ENCODE assay signal across 7 mouse cellular contexts in the genomic region with DNA sequence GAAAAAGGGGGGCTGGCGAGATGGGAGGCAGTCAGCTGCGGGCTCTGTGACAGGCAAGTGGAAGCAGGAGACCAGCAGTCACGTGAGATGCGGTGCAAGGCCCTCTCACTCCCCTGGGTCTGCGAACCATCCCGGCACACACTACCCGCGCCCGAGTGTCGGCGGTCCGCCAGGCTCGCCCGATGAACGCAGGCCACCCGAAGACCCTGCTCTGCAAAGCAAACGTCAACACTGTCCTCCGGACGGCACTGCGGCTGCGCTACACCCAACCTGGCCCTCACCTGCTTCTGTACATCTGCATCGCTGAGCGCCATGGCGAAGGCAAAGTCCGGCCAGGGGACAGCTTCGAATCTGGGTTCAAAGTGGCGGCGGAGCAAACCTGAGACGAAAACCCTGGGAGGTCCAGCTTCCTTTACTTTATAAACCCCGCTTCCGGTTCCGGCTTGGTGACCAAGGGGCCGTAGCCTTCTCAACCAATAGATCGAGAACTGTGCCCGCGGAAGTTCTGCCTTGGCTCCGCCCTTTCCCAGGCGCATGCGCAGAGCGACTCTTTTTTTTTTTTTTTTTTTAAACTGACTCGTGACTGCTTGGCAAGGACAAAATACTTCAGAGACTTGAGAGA. TPM values are rescaled to one million over a fixed set of nuclear protein-coding genes. Genes with fewer than 3 reads are reported as not detected.
DNase-seq lines count a peak whose midpoint lies in the region; ATAC-seq and TF ChIP-seq lines count a peak whose summit lies in the region.

A gene (minus strand): TSS at position 487 of the 622 bp plus-strand sequence.

- DNase-seq in adrenal gland, postnatal 25 days: peak; percentile 86
- DNase-seq in heart, adult 18-20 months: peak; percentile 96
- DNase-seq in kidney, adult 2 months: peak; percentile 98
- DNase-seq in spleen, adult 2 months (ENCODE audit: low read depth in 1 of 2, low spot score in 2 of 2): peak; percentile 89 to 93

- H3K4me1 ChIP-seq in embryonic facial prominence, embryonic 12.5 days: peaks cover 9% of the 10 kb centered on the region
- H3K4me1 ChIP-seq in kidney, adult 2 months (ENCODE audit: control insufficient read depth, insufficient read depth, low read length): no peaks in the 10 kb centered on the region
- H3K4me1 ChIP-seq in limb, embryonic 12.5 days (replicated peaks): peaks cover 13% of the 10 kb centered on the region
- peaks cover 24% of the 10 kb centered on the region for H3K4me1 ChIP-seq in midbrain, embryonic 15.5 days
- H3K4me1 ChIP-seq in spleen, adult 2 months (ENCODE audit: control insufficient read depth, insufficient read depth, insufficient read length): peaks cover 5% of the 10 kb centered on the region; the same call in 1 of the 2 replicates

- WGBS in embryonic facial prominence, embryonic 12.5 days: under 1% methylated on average over 39 of the region's 41 CpGs
- under 1% methylated on average over 41 of the region's 41 CpGs for WGBS in kidney, adult 2 months
- under 1% methylated on average over 41 of the region's 41 CpGs for WGBS in limb, embryonic 12.5 days
- WGBS in midbrain, embryonic 15.5 days: under 1% methylated on average over 41 of the region's 41 CpGs
- under 1% methylated on average over 41 of the region's 41 CpGs for WGBS in spleen, adult 2 months

- peak; percentile 83 for TF ChIP-seq POLR2A in kidney, adult 2 months (IDR thresholded peaks at IDR 0.05; ENCODE audit: low read depth, low read length)
- peak; percentile 81 for TF ChIP-seq POLR2A in spleen, adult 2 months (IDR thresholded peaks at IDR 0.05; ENCODE audit: low read depth, low read length)

- no peak for TF ChIP-seq CTCF in kidney, adult 2 months (conservative IDR thresholded peaks at IDR 0.05; ENCODE audit: insufficient read depth, insufficient read length, low read depth, low read length)
- TF ChIP-seq CTCF in spleen, adult 2 months (IDR thresholded peaks at IDR 0.05; ENCODE audit: extremely low read depth, insufficient read depth, insufficient read length, insufficient replicate concordance): no peak

- H3K9ac ChIP-seq in embryonic facial prominence, embryonic 12.5 days: peak within 1 kb of the TSS; percentile 87
- H3K9ac ChIP-seq in limb, embryonic 12.5 days (replicated peaks): peak within 1 kb of the TSS; percentile 82
- peak within 1 kb of the TSS; percentile 86 for H3K9ac ChIP-seq in midbrain, embryonic 15.5 days

- peak within 1 kb of the TSS; percentile 89 for H3K27ac ChIP-seq in embryonic facial prominence, embryonic 12.5 days
- peak within 1 kb of the TSS; percentile 95 for H3K27ac ChIP-seq in kidney, adult 2 months (ENCODE audit: insufficient read depth, low read depth, low read length)
- peak within 1 kb of the TSS; percentile 89 for H3K27ac ChIP-seq in limb, embryonic 12.5 days
- H3K27ac ChIP-seq in midbrain, embryonic 15.5 days: peak within 1 kb of the TSS; percentile 89
- H3K27ac ChIP-seq in spleen, adult 2 months (ENCODE audit: insufficient read depth, low read length): peak within 1 kb of the TSS; percentile 82

- H3K4me2 ChIP-seq in embryonic facial prominence, embryonic 12.5 days (replicated peaks): peak within 1 kb of the TSS; percentile 69
- peak within 1 kb of the TSS; percentile 72 for H3K4me2 ChIP-seq in limb, embryonic 12.5 days
- H3K4me2 ChIP-seq in midbrain, embryonic 15.5 days: peak within 1 kb of the TSS; percentile 66

- peaks cover 20% of the 10 kb centered on the region for H3K36me3 ChIP-seq in embryonic facial prominence, embryonic 12.5 days
- peaks cover 4% of the 10 kb centered on the region for H3K36me3 ChIP-seq in kidney, adult 2 months (ENCODE audit: control insufficient read depth, insufficient read depth, low read length)
- peaks cover 19% of the 10 kb centered on the region for H3K36me3 ChIP-seq in limb, embryonic 12.5 days
- peaks cover 18% of the 10 kb centered on the region for H3K36me3 ChIP-seq in midbrain, embryonic 15.5 days (replicated peaks)
- H3K36me3 ChIP-seq in spleen, adult 2 months (ENCODE audit: control insufficient read depth, insufficient read depth, low read length): peaks cover 16% of the 10 kb centered on the region

- peak within 1 kb of the TSS; percentile 93 for H3K4me3 ChIP-seq in embryonic facial prominence, embryonic 12.5 days
- H3K4me3 ChIP-seq in kidney, adult 2 months (ENCODE audit: insufficient read depth, low read depth, low read length): peak within 1 kb of the TSS; percentile 72
- peak within 1 kb of the TSS; percentile 89 for H3K4me3 ChIP-seq in limb, embryonic 12.5 days (replicated peaks)
- peak within 1 kb of the TSS; percentile 76 for H3K4me3 ChIP-seq in midbrain, embryonic 15.5 days
- H3K4me3 ChIP-seq in spleen, adult 2 months (ENCODE audit: extremely low read depth, insufficient read depth, insufficient read length): peak within 1 kb of the TSS; percentile 73

- no peaks in the 10 kb centered on the region for H3K9me3 ChIP-seq in embryonic facial prominence, embryonic 12.5 days
- no peaks in the 10 kb centered on the region for H3K9me3 ChIP-seq in limb, embryonic 12.5 days
- no peaks in the 10 kb centered on the region for H3K9me3 ChIP-seq in midbrain, embryonic 15.5 days

- ATAC-seq in embryonic facial prominence, embryonic 12.5 days (ENCODE audit: insufficient number of reproducible peaks, insufficient read depth, low FRiP score, low TSS enrichment): peak; percentile 91
- peak; percentile 98 for ATAC-seq in limb, embryonic 12.5 days (ENCODE audit: insufficient number of reproducible peaks, insufficient read depth, low FRiP score, low TSS enrichment, low read depth)
- ATAC-seq in midbrain, embryonic 15.5 days (replicated peaks): peak; percentile 97

- no peaks in the 10 kb centered on the region for H3K27me3 ChIP-seq in embryonic facial prominence, embryonic 12.5 days
- no peaks in the 10 kb centered on the region for H3K27me3 ChIP-seq in kidney, adult 2 months (replicated peaks; ENCODE audit: control insufficient read depth, insufficient read depth, low read length)
- no peaks in the 10 kb centered on the region for H3K27me3 ChIP-seq in limb, embryonic 12.5 days
- H3K27me3 ChIP-seq in midbrain, embryonic 15.5 days (replicated peaks): no peaks in the 10 kb centered on the region
- H3K27me3 ChIP-seq in spleen, adult 2 months (ENCODE audit: control insufficient read depth, insufficient read depth, low read length): no peaks in the 10 kb centered on the region

RNA-seq across cellular contexts. Expression of the gene that starts here (rescaled TPM):
- total RNA-seq in adrenal gland, postnatal 25 days (2021): 469 and 476 TPM in 2 replicates
- polyA plus RNA-seq in embryonic facial prominence, embryonic 12.5 days (2016; fragmentation: Nextera tagmentation; extraction: Ambion mirVana): 121 TPM in 2 replicates
- total RNA-seq in heart, adult 18-20 months (2021): 100 to 1,000 TPM; 168 to 174 TPM
- 418 and 428 TPM in 2 replicates for polyA plus RNA-seq in kidney, adult 2 months (2012; rRNA removed)
- 109 TPM in 2 replicates for polyA plus RNA-seq in limb, embryonic 12.5 days (2016; fragmentation: Nextera tagmentation; extraction: Ambion mirVana)
- polyA plus RNA-seq in midbrain, embryonic 15.5 days (2015; fragmentation: Nextera tagmentation; extraction: Ambion mirVana): 256 and 264 TPM in 2 replicates
- polyA plus RNA-seq in spleen, adult 2 months (2012; rRNA removed): 59.8 and 73.7 TPM in 2 replicates

Comparison
In these comparisons a context has a peak if more than half of its experiments do, and no peak if none do; other contexts are left out.
1. Peak in every context shown above with its lines: DNase-seq, ATAC-seq, H3K4me3 ChIP-seq and H3K27ac ChIP-seq.